Mouse (Mus musculus) embryonic facial prominence, embryonic 11.5 days (tissue): ENCODE results near the gene Kcnmb2. TPM values are rescaled to one million over a fixed set of nuclear protein-coding genes. Genes with fewer than 3 reads are reported as not detected.

ENCODE experiments used
- ATAC-seq: fragments of 200-750 bp; cut with Nextera tagmentation; replicated peaks from 2 replicates; pipeline ENCODE4 v1.8.0; 2017; ENCODE audit warnings: low read depth; ENCODE audit not compliant: insufficient number of reproducible peaks, low FRiP score, low TSS enrichment
- DNase-seq: peaks from one replicate; pipeline ENCODE4 v3.0.0-alpha.2; 2015; ENCODE audit warnings: low spot score
- H3K27ac ChIP-seq: fragments of 300-500 bp; sonication (generic); replicated peaks from 2 replicates; pipeline ENCODE4 v1.5.1; 2014; ENCODE audit warnings: mild to moderate bottlenecking, low read depth, low read length, control low read depth
- H3K27me3 ChIP-seq: fragments of 300-500 bp; sonication (generic); 2 replicates; pipeline ENCODE4 v1.6.1; 2014; ENCODE audit warnings: mild to moderate bottlenecking, low read length, moderate library complexity, mixed read lengths; ENCODE audit not compliant: control insufficient read depth, insufficient read depth
- H3K36me3 ChIP-seq: fragments of 300-500 bp; sonication (generic); replicated peaks from 2 replicates; pipeline ENCODE4 v1.6.1; 2014; ENCODE audit warnings: low read depth, mild to moderate bottlenecking, low read length, moderate library complexity, mixed read lengths; ENCODE audit not compliant: control insufficient read depth, insufficient read depth
- H3K4me1 ChIP-seq: fragments of 300-500 bp; sonication (generic); 2 replicates; pipeline ENCODE4 v1.6.1; 2014; ENCODE audit warnings: low read length, mixed read lengths; ENCODE audit not compliant: control insufficient read depth, insufficient read depth
- H3K4me2 ChIP-seq: fragments of 300-500 bp; sonication (generic); 2 replicates; pipeline ENCODE4 v1.6.1; 2014; ENCODE audit warnings: low read depth, mild to moderate bottlenecking, control low read depth, low read length, moderate library complexity
- H3K4me3 ChIP-seq: fragments of 300-500 bp; sonication (generic); 2 replicates; pipeline ENCODE4 v1.5.1; 2014; ENCODE audit warnings: low read depth, low read length, control low read depth
- H3K9ac ChIP-seq: fragments of 300-500 bp; sonication (generic); replicated peaks from 2 replicates; pipeline ENCODE4 v1.6.1; 2014; ENCODE audit warnings: mild to moderate bottlenecking, control low read depth, low read length
- H3K9me3 ChIP-seq: fragments of 300-500 bp; sonication (generic); replicated peaks from 2 replicates; pipeline ENCODE4 v1.6.1; 2016; ENCODE audit warnings: mild to moderate bottlenecking, low read length, inconsistent platforms, mixed read lengths; ENCODE audit not compliant: control insufficient read depth
- WGBS: fragments of 180-500 bp; shearing (Covaris S2); extraction: QIAGEN DNeasy Blood & Tissue Kit; methylation state at CpG from one replicate; pipeline ENCODE4 v1.1.7; 2014; 5-methylcytosine and 5-hydroxymethylcytosine counted together
- polyA plus RNA-seq: library from polyadenylated mRNA; unstranded; fragments of >200 nt; fragmentation: Nextera tagmentation; extraction: Ambion mirVana; gene quantifications from 2 replicates; pipeline ENCODE4 v1.2.1, GENCODE M21; 2014

Gene Kcnmb2
- polyA plus RNA-seq, 1 experiment from 2014 or later = 9.4 TPM

DNA sequence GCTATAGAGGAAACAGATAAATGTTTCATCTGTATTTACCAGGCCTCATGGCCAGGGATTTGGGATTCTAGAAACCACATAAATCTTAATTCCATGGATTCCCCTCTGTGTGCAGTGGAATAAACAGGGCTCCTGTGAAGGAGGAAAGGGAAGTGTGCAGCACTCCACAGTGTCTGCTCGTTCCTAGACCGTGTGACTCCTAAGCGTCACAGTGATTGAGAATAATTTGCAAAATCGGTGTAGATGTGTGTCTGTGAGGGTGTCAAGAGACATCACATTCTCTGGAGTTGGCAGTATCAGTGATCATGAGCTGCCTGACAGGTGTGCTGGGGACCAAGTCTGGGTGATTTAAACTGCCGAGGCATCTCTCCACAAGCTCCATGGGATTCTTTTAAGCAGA lies 8.9 kb downstream of the Kcnmb2 start:
- Histone ChIP-seq H3K4me3 (no peak overlapping the region), H3K9me3 (no peaks in the 10 kb centered on the region), H3K4me2 (no peak overlapping the region), H3K27me3 (no peaks in the 10 kb centered on the region), H3K4me1 (no peaks in the 10 kb centered on the region), H3K9ac (no peak overlapping the region), H3K27ac (no peak overlapping the region), H3K36me3 (no peaks in the 10 kb centered on the region)
- no peak for ATAC-seq
- DNase-seq = no peak
- 72% methylated on average over 5 of the region's 5 CpGs for WGBS

- ATAC-seq (no peak), DNase-seq (no peak)
- no peak overlapping the region for H3K4me3 ChIP-seq
- no peak overlapping the region for H3K9ac ChIP-seq
- H3K4me2 ChIP-seq = no peak overlapping the region
- no peak overlapping the region for H3K27ac ChIP-seq
- H3K27me3 ChIP-seq = no peaks in the 10 kb centered on the region
- no peaks in the 10 kb centered on the region for H3K9me3 ChIP-seq
- no peaks in the 10 kb centered on the region for H3K36me3 ChIP-seq
- no peaks in the 10 kb centered on the region for H3K4me1 ChIP-seq
- 56% methylated on average over 3 of the region's 3 CpGs for WGBS
These were observed 9.4 kb downstream of the Kcnmb2 start for GRCm38 (mm10) chr3:31911690-31912089.

GRCm38 (mm10) chr3:31928544-31928943 lies 26.2 kb downstream of the Kcnmb2 start:
- ATAC-seq = no peak
- no peak for DNase-seq
- Histone ChIP-seq H3K4me3 (no peak overlapping the region), H3K36me3 (no peaks in the 10 kb centered on the region), H3K9ac (no peak overlapping the region), H3K4me2 (no peak overlapping the region), H3K9me3 (no peaks in the 10 kb centered on the region), H3K27me3 (no peaks in the 10 kb centered on the region), H3K27ac (no peak overlapping the region), H3K4me1 (no peaks in the 10 kb centered on the region)
- 84% methylated on average over 1 of the region's 1 CpGs for WGBS

GRCm38 (mm10) chr3:31934704-31935103 lies 32.4 kb downstream of the Kcnmb2 start:
- WGBS = 71% methylated on average over 1 of the region's 1 CpGs
- H3K4me2 ChIP-seq = no peak overlapping the region
- ATAC-seq (no peak), DNase-seq (no peak)
- no peak overlapping the region for H3K4me3 ChIP-seq
- no peaks in the 10 kb centered on the region for H3K36me3 ChIP-seq
- H3K4me1 ChIP-seq = no peaks in the 10 kb centered on the region
- H3K27ac ChIP-seq = no peak overlapping the region
- no peaks in the 10 kb centered on the region for H3K9me3 ChIP-seq
- no peaks in the 10 kb centered on the region for H3K27me3 ChIP-seq
- H3K9ac ChIP-seq = no peak overlapping the region

DNA sequence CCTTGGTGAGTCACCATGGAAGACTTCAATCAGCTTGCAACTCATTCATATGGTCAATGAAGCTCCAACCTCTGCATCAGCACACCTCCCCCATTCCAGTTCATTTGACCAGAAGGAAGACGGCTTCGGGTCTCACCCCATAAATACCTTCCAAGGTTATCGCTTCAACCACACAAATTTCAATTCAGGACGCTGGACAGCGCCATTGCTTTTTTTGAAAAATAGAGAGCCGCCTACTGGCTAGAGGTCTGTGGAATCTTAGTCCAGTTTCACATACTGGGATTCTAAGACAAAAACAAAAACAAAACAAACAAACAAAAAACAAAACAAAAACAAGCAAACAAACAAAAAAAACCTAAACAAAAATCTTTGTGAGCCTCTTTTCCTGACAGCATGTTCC lies 39.2 kb downstream of the Kcnmb2 start:
- Histone ChIP-seq H3K27ac (no peak overlapping the region), H3K27me3 (no peaks in the 10 kb centered on the region), H3K9me3 (no peaks in the 10 kb centered on the region), H3K4me3 (no peak overlapping the region), H3K4me2 (no peak overlapping the region), H3K36me3 (no peaks in the 10 kb centered on the region), H3K4me1 (no peaks in the 10 kb centered on the region), H3K9ac (no peak overlapping the region)
- WGBS = 28% methylated on average over 6 of the region's 6 CpGs
- DNase-seq (peak; percentile 83), ATAC-seq (no peak)

DNA sequence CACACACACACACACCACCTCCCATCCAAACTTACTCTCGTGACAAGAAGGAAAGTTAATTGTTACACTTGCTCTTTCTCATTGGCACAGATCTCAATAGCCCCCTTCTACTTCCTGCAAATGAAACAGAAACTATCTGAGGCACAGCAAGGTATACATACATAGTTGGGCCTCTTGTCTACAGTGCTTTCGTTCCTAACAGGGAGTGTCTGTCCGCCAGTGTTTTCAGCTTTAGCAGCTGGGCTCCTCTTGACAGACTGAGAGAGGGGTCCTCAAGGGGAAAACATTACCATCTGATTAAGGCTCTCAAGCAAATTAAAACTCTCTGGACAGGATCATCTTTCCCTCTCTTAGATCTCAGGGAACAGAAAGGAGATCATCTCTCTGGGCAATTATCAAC lies 51.9 kb downstream of the Kcnmb2 start:
- no peaks in the 10 kb centered on the region for H3K9me3 ChIP-seq
- H3K4me3 ChIP-seq = no peak overlapping the region
- no peaks in the 10 kb centered on the region for H3K4me1 ChIP-seq
- 32% methylated on average over 3 of the region's 3 CpGs for WGBS
- H3K36me3 ChIP-seq = no peaks in the 10 kb centered on the region
- DNase-seq (no peak), ATAC-seq (0 out of 2 replicates have a peak, but pooled peaks have one; percentile 34)
- H3K9ac ChIP-seq = no peak overlapping the region
- H3K27me3 ChIP-seq = no peaks in the 10 kb centered on the region
- H3K4me2 ChIP-seq = no peak overlapping the region
- H3K27ac ChIP-seq = no peak overlapping the region

GRCm38 (mm10) chr3:31955004-31955403 lies 52.7 kb downstream of the Kcnmb2 start:
- no peak for ATAC-seq
- Histone ChIP-seq H3K36me3 (no peaks in the 10 kb centered on the region), H3K27me3 (no peaks in the 10 kb centered on the region), H3K4me3 (no peak overlapping the region), H3K9me3 (no peaks in the 10 kb centered on the region), H3K27ac (no peak overlapping the region), H3K9ac (no peak overlapping the region), H3K4me2 (no peak overlapping the region), H3K4me1 (no peaks in the 10 kb centered on the region)
- no peak for DNase-seq
- 96% methylated on average over 2 of the region's 2 CpGs for WGBS

DNA sequence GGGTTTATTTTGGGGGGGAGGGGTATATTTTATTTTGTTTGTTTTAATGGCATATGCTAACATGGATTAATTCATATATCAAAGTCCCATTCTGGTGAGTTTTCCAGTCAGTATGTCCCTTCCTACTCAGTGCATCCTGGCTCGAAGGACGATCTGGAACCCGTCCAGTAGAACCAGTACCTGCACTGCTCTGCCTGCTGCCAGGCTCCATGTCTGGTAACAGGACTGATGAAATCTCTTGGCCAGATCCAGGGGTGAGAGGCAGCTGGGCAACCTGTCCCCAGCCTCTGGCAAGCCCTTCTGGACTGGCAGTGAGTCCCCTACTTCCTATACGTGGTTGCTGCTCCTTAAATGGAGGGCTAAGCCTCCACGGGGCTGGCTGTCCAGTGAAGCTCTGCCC lies 57.5 kb downstream of the Kcnmb2 start:
- no peak overlapping the region for H3K4me3 ChIP-seq
- 57% methylated on average over 5 of the region's 5 CpGs for WGBS
- H3K9me3 ChIP-seq = no peaks in the 10 kb centered on the region
- H3K9ac ChIP-seq = no peak overlapping the region
- no peaks in the 10 kb centered on the region for H3K36me3 ChIP-seq
- no peak overlapping the region for H3K27ac ChIP-seq
- H3K27me3 ChIP-seq = no peaks in the 10 kb centered on the region
- ATAC-seq (no peak), DNase-seq (no peak)
- no peak overlapping the region for H3K4me2 ChIP-seq
- no peaks in the 10 kb centered on the region for H3K4me1 ChIP-seq
